Mouse (Mus musculus) intestine, embryonic 14.5 days (tissue): Measurements from ENCODE around the gene Olfr1206. TPM values are rescaled to one million over a fixed set of nuclear protein-coding genes. Genes with fewer than 3 reads are reported as not detected.

Experiments
- ATAC-seq: fragments of 200-750 bp; cut with Nextera tagmentation; replicated peaks from 2 replicates; pipeline ENCODE4 v1.8.0; 2017; ENCODE audit warnings: low read depth, moderate number of reproducible peaks, moderate TSS enrichment, moderate library complexity; ENCODE audit not compliant: low FRiP score, low TSS enrichment
- DNase-seq: peaks from one replicate; pipeline ENCODE4 v3.0.0-alpha.2; 2018; ENCODE audit warnings: low spot score
- H3K27ac ChIP-seq: fragments of 300-500 bp; sonication (generic); 2 replicates; pipeline ENCODE4 v1.5.1; 2014; ENCODE audit warnings: low read depth, mild to moderate bottlenecking, control low read depth
- H3K27me3 ChIP-seq: fragments of 300-500 bp; sonication (generic); replicated peaks from 2 replicates; pipeline ENCODE4 v1.6.1; 2014; ENCODE audit warnings: low read length, control low read depth; ENCODE audit not compliant: control insufficient read depth, insufficient read depth
- H3K36me3 ChIP-seq: fragments of 300-500 bp; sonication (generic); 2 replicates; pipeline ENCODE4 v1.6.1; 2014; ENCODE audit warnings: low read length, control low read depth; ENCODE audit not compliant: control insufficient read depth, insufficient read depth
- H3K4me1 ChIP-seq: fragments of 300-500 bp; sonication (generic); replicated peaks from 2 replicates; pipeline ENCODE4 v1.6.1; 2014; ENCODE audit warnings: low read length, control low read depth, mixed read lengths; ENCODE audit not compliant: control insufficient read depth, insufficient read depth
- H3K4me2 ChIP-seq: fragments of 300-500 bp; sonication (generic); 2 replicates; pipeline ENCODE4 v1.6.1; 2014; ENCODE audit warnings: low read length
- H3K4me3 ChIP-seq: fragments of 300-500 bp; sonication (generic); 2 replicates; pipeline ENCODE4 v1.5.1; 2014; ENCODE audit warnings: low read depth, low read length, control low read depth, mixed read lengths
- H3K9ac ChIP-seq: fragments of 300-500 bp; sonication (generic); 2 replicates; pipeline ENCODE4 v1.6.1; 2014; ENCODE audit warnings: mild to moderate bottlenecking, low read length
- H3K9me3 ChIP-seq: fragments of 300-500 bp; sonication (generic); 2 replicates; pipeline ENCODE4 v1.6.1; 2016; ENCODE audit warnings: low read length, control low read depth; ENCODE audit not compliant: control insufficient read depth
- WGBS: fragments of 180-500 bp; shearing (Covaris S2); extraction: QIAGEN DNeasy Blood & Tissue Kit; methylation state at CpG from one replicate; pipeline ENCODE4 v1.1.7; 2014; 5-methylcytosine and 5-hydroxymethylcytosine counted together
- polyA plus RNA-seq: library from polyadenylated mRNA; unstranded; fragments of >200 nt; fragmentation: Nextera tagmentation; extraction: Ambion mirVana; gene quantifications from 2 replicates; pipeline ENCODE4 v1.2.1, GENCODE M21; 2014

Gene Olfr1206
- not detected in 2 replicates for polyA plus RNA-seq

DNA sequence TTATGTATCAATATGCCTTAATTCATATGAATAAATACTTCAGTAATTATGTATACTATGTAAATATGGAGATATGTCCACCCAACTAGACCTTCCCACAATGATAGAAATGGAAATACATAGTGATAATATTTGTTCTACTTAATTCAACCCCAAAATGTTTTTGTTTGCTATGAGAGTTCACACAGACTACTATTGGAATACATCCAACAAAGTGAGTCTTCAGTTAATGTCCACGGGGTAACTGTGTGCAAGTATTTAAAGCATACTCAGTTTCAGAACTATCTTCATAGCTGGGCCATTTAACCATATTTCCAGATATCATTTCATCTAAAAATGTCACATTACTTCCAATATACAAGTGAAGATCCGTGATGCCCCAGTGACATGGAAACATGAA is at the start of gene Olfr1206:
Gene Olfr1206, plus strand, starts transcription at position 301 of the 400 bp plus-strand sequence.
- Histone ChIP-seq H3K9ac (no peak within 1 kb of the TSS), H3K4me2 (no peak within 1 kb of the TSS), H3K9me3 (no peaks in the 10 kb centered on the region), H3K36me3 (no peaks in the 10 kb centered on the region), H3K4me1 (no peaks in the 10 kb centered on the region), H3K4me3 (no peak within 1 kb of the TSS), H3K27me3 (no peaks in the 10 kb centered on the region), H3K27ac (no peak within 1 kb of the TSS)
- ATAC-seq (no peak), DNase-seq (no peak)
- 82% methylated on average over 2 of the region's 2 CpGs for WGBS

DNA sequence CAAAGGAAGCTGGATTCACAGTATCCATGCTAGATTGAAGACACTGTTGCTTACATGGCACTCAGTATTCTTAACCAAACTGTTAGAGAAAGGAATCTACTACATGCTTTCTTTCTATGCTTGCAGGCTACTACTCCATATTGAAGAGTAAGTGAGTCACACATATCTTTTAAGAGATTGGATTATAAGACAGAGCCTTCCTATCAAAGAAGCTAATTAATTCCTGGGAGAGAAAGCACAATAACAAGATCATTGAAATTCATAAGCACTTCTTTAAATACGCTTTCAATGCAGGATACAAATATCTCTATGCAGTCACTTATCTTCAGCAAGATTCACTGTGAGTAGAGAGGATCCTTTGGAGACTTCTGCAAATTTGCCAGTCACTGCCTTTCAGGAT is 48.8 kb upstream of the Olfr1206 start, which contains the start of gene Olfr1202:
Gene Olfr1202, plus strand, starts transcription at position 301 of the 400 bp plus-strand sequence.
- Histone ChIP-seq H3K27me3 (no peaks in the 10 kb centered on the region), H3K36me3 (no peaks in the 10 kb centered on the region), H3K4me1 (no peaks in the 10 kb centered on the region), H3K4me2 (no peak within 1 kb of the TSS), H3K27ac (no peak within 1 kb of the TSS), H3K4me3 (no peak within 1 kb of the TSS), H3K9me3 (no peaks in the 10 kb centered on the region), H3K9ac (no peak within 1 kb of the TSS)
- 91% methylated on average over 1 of the region's 1 CpGs for WGBS
- DNase-seq (no peak), ATAC-seq (no peak)

DNA sequence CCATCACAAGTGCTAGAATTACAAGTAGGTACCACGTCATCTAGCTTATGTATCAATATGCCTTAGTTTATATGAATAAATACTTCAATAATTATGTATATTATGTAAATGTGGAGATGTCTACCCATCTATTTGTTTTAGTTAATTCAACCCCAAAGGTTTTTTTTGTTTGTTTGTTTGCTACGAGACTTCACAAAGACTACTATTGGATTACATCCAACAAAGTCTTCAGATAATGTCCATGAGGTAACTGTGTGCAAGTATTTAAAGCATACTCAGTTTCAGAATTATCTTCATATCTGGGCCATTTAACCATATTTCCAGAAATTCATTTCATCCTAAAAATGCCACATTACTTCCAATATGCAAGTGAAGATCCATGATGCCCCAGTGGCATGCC is 33.6 kb upstream of the Olfr1206 start, which contains the start of gene Olfr1205:
Gene Olfr1205, plus strand, starts transcription at position 301 of the 400 bp plus-strand sequence.
- H3K9me3 ChIP-seq = no peaks in the 10 kb centered on the region
- WGBS = 90% methylated on average over 2 of the region's 2 CpGs
- no peak within 1 kb of the TSS for H3K4me3 ChIP-seq
- no peaks in the 10 kb centered on the region for H3K36me3 ChIP-seq
- DNase-seq = no peak
- H3K9ac ChIP-seq = no peak within 1 kb of the TSS
- no peak within 1 kb of the TSS for H3K27ac ChIP-seq
- no peak for ATAC-seq
- H3K27me3 ChIP-seq = no peaks in the 10 kb centered on the region
- no peak within 1 kb of the TSS for H3K4me2 ChIP-seq
- no peaks in the 10 kb centered on the region for H3K4me1 ChIP-seq

DNA sequence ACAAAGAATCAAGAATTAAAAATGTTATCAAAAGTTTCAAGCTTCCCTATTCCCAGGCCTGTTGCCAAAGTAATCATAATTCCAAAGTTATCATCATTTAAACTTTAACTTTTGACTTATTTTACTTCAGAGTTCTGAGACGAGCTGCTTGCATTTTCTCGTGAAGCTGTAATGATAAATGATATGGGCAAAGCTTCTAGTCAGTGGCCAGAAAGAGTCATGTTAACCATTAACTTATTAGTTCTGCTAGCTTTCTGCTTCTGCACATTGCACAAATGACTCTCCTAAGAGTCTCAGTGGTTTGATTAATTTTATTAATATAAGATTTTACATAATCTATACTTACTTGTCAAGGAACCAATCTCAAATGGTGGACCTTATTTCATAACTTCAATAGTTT is 24.6 kb upstream of the Olfr1206 start:
- Histone ChIP-seq H3K9ac (no peak overlapping the region), H3K4me2 (no peak overlapping the region), H3K4me1 (no peaks in the 10 kb centered on the region), H3K36me3 (no peaks in the 10 kb centered on the region), H3K9me3 (no peaks in the 10 kb centered on the region), H3K27ac (no peak overlapping the region), H3K4me3 (no peak overlapping the region), H3K27me3 (no peaks in the 10 kb centered on the region)
- DNase-seq (no peak), ATAC-seq (no peak)
- 54% methylated on average over 2 of the region's 2 CpGs for WGBS

DNA sequence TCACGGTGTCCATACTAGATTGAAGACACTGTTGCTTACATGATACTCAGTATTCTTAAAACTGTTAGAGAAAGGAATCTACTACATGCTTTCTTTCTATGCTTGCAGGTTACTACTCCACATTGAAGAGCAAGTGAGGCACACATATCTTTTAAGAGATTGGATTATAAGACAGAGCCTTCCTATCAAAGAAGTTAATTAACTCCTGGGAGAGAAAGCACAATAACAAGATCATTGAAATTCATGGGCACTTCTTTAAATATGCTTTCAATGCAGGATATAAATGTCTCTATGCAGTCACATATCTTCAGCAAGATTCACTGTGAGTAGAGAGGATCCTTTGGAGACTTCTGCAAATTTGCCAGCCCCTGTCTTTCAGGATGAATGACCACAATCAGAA is 14.0 kb upstream of the Olfr1206 start, which contains the start of gene Olfr1204:
Gene Olfr1204, plus strand, starts transcription at position 301 of the 400 bp plus-strand sequence.
- H3K27ac ChIP-seq = no peak within 1 kb of the TSS
- WGBS = 98% methylated on average over 1 of the region's 1 CpGs

DNA sequence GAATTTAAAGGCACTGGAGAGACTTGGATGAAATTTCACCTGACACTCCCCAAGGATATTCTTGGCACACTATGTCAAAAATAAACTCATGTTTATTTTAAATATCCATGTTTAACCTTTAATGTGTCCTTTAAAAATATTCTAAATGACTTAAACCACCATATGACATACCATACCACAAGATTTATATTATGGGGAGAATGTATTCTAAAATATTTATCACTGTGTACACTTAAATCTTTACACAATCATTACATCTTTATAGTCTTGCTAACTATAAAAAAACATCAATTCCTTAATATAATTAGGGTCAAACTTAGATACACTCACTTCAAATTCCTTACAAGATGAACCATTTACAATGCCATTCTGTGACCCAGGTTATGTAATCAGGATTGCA is 39.2 kb downstream of the Olfr1206 start, which contains the start of gene Olfr1208:
Gene Olfr1208, minus strand, starts transcription at position 101 of the 400 bp plus-strand sequence.
- Histone ChIP-seq H3K4me1 (no peaks in the 10 kb centered on the region), H3K27me3 (no peaks in the 10 kb centered on the region), H3K9me3 (no peaks in the 10 kb centered on the region), H3K9ac (no peak within 1 kb of the TSS), H3K27ac (no peak within 1 kb of the TSS), H3K36me3 (no peaks in the 10 kb centered on the region), H3K4me2 (no peak within 1 kb of the TSS), H3K4me3 (no peak within 1 kb of the TSS)
- ATAC-seq = no peak
- no peak for DNase-seq

More for the DNA sequence above, 14.0 kb upstream of the Olfr1206 start, which contains the start of gene Olfr1204:
- ATAC-seq (no peak), DNase-seq (no peak)
- Histone ChIP-seq H3K9ac (no peak within 1 kb of the TSS), H3K27me3 (no peaks in the 10 kb centered on the region), H3K4me3 (no peak within 1 kb of the TSS), H3K36me3 (no peaks in the 10 kb centered on the region), H3K9me3 (no peaks in the 10 kb centered on the region), H3K4me2 (no peak within 1 kb of the TSS), H3K4me1 (no peaks in the 10 kb centered on the region)

DNA sequence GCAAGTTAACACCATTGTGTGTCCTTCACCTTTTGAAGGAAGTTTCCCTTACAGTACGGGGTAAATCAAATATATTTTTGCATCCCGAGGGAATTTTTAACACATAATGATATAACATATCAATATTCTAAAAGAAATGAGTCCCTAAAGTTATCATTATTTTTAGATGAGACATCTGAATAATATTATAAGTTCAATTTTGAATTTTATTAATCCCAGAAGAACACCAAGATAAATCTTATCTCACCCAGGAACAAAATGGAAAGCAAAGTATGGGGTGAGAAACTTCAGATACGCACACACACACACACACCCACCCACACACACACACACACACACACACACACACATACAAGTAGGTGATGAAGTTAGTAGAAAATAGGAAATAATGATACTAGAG is 52.0 kb downstream of the Olfr1206 start, which contains the start of gene Olfr1209:
Gene Olfr1209, minus strand, starts transcription at position 101 of the 400 bp plus-strand sequence.
- WGBS = 93% methylated on average over 3 of the region's 3 CpGs
- H3K36me3 ChIP-seq = no peaks in the 10 kb centered on the region
- H3K27ac ChIP-seq = no peak within 1 kb of the TSS
- no peaks in the 10 kb centered on the region for H3K4me1 ChIP-seq
- no peaks in the 10 kb centered on the region for H3K9me3 ChIP-seq
- no peak within 1 kb of the TSS for H3K4me2 ChIP-seq
- no peak within 1 kb of the TSS for H3K4me3 ChIP-seq
- H3K27me3 ChIP-seq = no peaks in the 10 kb centered on the region
- no peak for ATAC-seq
- DNase-seq = no peak
- no peak within 1 kb of the TSS for H3K9ac ChIP-seq

Other genes with a start within 250 kb of the Olfr1206 start
- not detected in 2 replicates for gene Olfr1191-ps1, start 222.7 kb upstream of the Olfr1206 start, polyA plus RNA-seq
- not detected in 2 replicates for gene Olfr1192-ps1, start 214.7 kb upstream of the Olfr1206 start, polyA plus RNA-seq
- not detected in 2 replicates for gene Olfr1193, start 187.6 kb upstream of the Olfr1206 start, polyA plus RNA-seq
- gene Olfr1195, start 174.0 kb upstream of the Olfr1206 start, polyA plus RNA-seq = not detected in 2 replicates
- not detected in 2 replicates for gene Olfr1196, start 158.6 kb upstream of the Olfr1206 start, polyA plus RNA-seq
- not detected in 2 replicates for gene Olfr1197, start 130.9 kb upstream of the Olfr1206 start, polyA plus RNA-seq
- not detected in 2 replicates for gene Olfr1198, start 111.9 kb upstream of the Olfr1206 start, polyA plus RNA-seq
- gene Olfr1199, start 102.8 kb upstream of the Olfr1206 start, polyA plus RNA-seq = not detected in 2 replicates
- not detected in 2 replicates for gene Olfr1200, start 92.7 kb upstream of the Olfr1206 start, polyA plus RNA-seq
- not detected in 2 replicates for gene Olfr1201, start 70.2 kb upstream of the Olfr1206 start, polyA plus RNA-seq
- gene Olfr1202, start 48.7 kb upstream of the Olfr1206 start, polyA plus RNA-seq = not detected in 2 replicates
- gene Olfr1205, start 33.5 kb upstream of the Olfr1206 start, polyA plus RNA-seq = not detected in 2 replicates
- not detected in 2 replicates for gene Olfr1204, start 13.9 kb upstream of the Olfr1206 start, polyA plus RNA-seq
- gene Olfr1208, start 39.1 kb downstream of the Olfr1206 start, polyA plus RNA-seq = not detected in 2 replicates
- gene Olfr1209, start 51.9 kb downstream of the Olfr1206 start, polyA plus RNA-seq = not detected in 2 replicates
- gene Olfr1211, start 74.9 kb downstream of the Olfr1206 start, polyA plus RNA-seq = not detected in 2 replicates
- not detected in 2 replicates for gene Olfr1212, start 90.7 kb downstream of the Olfr1206 start, polyA plus RNA-seq
- gene Gm13762, start 117.0 kb downstream of the Olfr1206 start, polyA plus RNA-seq = not detected in 2 replicates
- not detected in 2 replicates for gene Olfr1214, start 129.4 kb downstream of the Olfr1206 start, polyA plus RNA-seq
- not detected in 2 replicates for gene Olfr1215, start 143.7 kb downstream of the Olfr1206 start, polyA plus RNA-seq
- not detected in 2 replicates for gene Olfr1216, start 155.1 kb downstream of the Olfr1206 start, polyA plus RNA-seq
- not detected in 2 replicates for gene Olfr1217, start 168.8 kb downstream of the Olfr1206 start, polyA plus RNA-seq
- not detected in 2 replicates for gene Olfr1218, start 198.0 kb downstream of the Olfr1206 start, polyA plus RNA-seq
- not detected in 2 replicates for gene Olfr1219, start 220.3 kb downstream of the Olfr1206 start, polyA plus RNA-seq
- gene Olfr1220, start 243.6 kb downstream of the Olfr1206 start, polyA plus RNA-seq = not detected in 2 replicates